Mouse (Mus musculus): ENCODE data around the gene Stk31. TPM values are rescaled to one million over a fixed set of nuclear protein-coding genes. Genes with fewer than 3 reads are reported as not detected.

The Stk31 gene
- polyA plus RNA-seq, 1 experiment, result not detected

DNA sequence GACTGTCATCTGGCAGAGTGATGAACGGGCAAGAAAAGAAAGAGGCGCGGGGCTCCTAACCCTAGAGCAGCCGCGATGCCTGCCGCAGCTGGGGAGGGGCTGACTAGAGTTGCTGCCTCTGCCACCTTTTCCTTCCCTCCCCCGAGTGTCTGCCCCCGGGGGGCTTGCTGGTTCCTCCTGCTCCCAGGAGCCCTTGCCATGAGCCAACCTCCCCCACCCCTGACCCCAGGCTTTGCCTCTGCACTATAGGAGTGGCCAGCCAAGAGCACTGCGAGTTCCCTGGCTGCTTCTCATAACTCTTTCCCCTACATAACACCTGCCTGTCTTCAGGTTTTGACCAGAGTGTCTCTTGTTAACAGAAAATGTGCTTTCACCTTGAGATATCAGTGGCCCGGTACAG, 96.1 kb downstream of the Stk31 start:
- Histone ChIP-seq H3K27me3 (ENCODE audit: control insufficient read depth) (no peaks in the 10 kb centered on the region), H3K4me3 (replicated peaks) (no peak overlapping the region), H3K36me3 (ENCODE audit: control insufficient read depth) (no peaks in the 10 kb centered on the region), H3K4me1 (ENCODE audit: control insufficient read depth) (no peaks in the 10 kb centered on the region), H3K9me3 (ENCODE audit: control insufficient read depth, low read length) (peaks cover 5% of the 10 kb centered on the region; the same call in 1 of the 2 replicates)
- TF ChIP-seq TAL1 (IDR thresholded peaks at IDR 0.05; ENCODE audit: low read length) (no peak), GATA1 (IDR thresholded peaks at IDR 0.05; ENCODE audit: low read length) (no peak)

DNA sequence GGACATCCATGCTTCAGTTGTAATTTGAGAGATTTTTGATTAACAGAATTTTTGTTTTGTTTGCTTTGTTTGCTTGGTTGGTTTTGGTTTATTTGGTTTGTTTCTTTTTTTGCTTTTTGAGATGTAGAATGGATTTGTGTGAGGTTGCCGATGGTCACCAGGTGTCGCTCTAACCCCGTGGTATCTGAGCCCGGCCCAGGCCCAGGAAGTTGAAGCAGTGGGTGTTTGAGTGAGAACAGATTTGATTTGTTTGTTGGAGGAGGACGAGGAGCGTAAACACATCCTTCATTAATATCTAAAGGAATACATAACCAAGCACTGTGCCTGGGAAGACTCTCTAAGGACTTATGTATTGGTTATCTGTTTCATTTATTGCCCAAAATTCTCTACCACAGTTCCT, 123.6 kb downstream of the Stk31 start:
- H3K27me3 ChIP-seq (ENCODE audit: control insufficient read depth), result no peaks in the 10 kb centered on the region
- H3K36me3 ChIP-seq (ENCODE audit: control insufficient read depth), result no peaks in the 10 kb centered on the region
- TF ChIP-seq TAL1 (IDR thresholded peaks at IDR 0.05; ENCODE audit: low read length), result no peak
- no peak for TF ChIP-seq GATA1 (IDR thresholded peaks at IDR 0.05; ENCODE audit: low read length)
- H3K9me3 ChIP-seq (ENCODE audit: control insufficient read depth, low read length), result no peaks in the 10 kb centered on the region
- no peaks in the 10 kb centered on the region for H3K4me1 ChIP-seq (ENCODE audit: control insufficient read depth)
- no peak overlapping the region for H3K4me3 ChIP-seq (replicated peaks)

Other genes with a start within 250 kb of the Stk31 start
- 0.48 and 0.58 TPM in 2 replicates for gene Igf2bp3, start 180.6 kb upstream of the Stk31 start, polyA plus RNA-seq (2012)
- gene Tra2a, start 131.6 kb upstream of the Stk31 start, polyA plus RNA-seq (2012), result 2.1 and 2.7 TPM in 2 replicates
- not detected in 2 replicates for gene Ccdc126, start 76.3 kb upstream of the Stk31 start, polyA plus RNA-seq (2012)
- 0.10 and 0.17 TPM in 2 replicates for gene Fam221a, start 27.9 kb upstream of the Stk31 start, polyA plus RNA-seq (2012)

Measured in erythroblast, embryonic 14.5 days (primary cell).